Mouse (Mus musculus): ENCODE data around the gene Rhbg. TPM values are rescaled to one million over a fixed set of nuclear protein-coding genes. Genes with fewer than 3 reads are reported as not detected.

Gene Rhbg
- polyA plus RNA-seq, 2 experiments from 2014 or later, result not detected

DNA sequence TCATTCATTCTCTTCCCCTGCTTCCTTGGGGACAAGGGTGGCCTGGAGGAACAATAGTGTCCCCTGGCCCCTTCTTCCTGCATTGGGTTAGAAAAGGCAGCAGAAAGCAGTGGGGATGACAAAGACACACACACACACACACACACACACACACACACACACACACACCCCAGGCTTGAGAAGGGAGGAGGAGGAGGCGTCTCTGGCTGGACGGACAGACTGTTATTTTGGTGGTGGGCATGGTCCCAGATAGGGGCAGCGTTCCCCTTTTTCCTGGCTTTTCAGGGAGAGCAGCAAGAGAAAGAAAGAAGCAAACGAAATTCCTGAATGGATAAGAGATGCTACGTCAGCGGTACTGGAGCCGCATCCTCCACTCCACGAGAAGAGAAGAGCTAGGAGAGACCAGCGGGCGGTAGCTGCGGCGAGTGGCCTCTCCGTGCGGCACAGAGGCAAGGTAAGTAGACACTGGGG is 47.6 kb downstream of the Rhbg start:
- no peak for ATAC-seq

DNA sequence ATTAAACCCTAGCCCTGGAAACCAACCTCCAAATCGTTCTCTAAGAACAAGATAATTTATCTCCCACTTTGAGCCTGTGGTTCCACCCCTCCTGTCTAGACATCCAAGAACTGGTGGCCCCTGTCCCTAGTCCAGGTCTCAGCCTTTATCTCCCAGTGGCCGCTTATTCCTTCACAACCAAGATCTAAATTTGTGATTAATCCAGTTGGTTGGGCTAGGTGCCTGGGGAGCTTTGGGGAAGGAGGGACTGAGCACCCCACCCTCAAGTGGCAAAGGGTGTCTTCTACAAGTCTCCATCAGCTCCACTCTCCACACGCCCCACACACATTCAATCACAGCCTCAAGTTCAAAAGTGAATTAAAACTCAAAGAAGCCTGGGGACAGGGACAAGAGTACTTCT is 48.0 kb downstream of the Rhbg start:
- no peak for ATAC-seq

DNA sequence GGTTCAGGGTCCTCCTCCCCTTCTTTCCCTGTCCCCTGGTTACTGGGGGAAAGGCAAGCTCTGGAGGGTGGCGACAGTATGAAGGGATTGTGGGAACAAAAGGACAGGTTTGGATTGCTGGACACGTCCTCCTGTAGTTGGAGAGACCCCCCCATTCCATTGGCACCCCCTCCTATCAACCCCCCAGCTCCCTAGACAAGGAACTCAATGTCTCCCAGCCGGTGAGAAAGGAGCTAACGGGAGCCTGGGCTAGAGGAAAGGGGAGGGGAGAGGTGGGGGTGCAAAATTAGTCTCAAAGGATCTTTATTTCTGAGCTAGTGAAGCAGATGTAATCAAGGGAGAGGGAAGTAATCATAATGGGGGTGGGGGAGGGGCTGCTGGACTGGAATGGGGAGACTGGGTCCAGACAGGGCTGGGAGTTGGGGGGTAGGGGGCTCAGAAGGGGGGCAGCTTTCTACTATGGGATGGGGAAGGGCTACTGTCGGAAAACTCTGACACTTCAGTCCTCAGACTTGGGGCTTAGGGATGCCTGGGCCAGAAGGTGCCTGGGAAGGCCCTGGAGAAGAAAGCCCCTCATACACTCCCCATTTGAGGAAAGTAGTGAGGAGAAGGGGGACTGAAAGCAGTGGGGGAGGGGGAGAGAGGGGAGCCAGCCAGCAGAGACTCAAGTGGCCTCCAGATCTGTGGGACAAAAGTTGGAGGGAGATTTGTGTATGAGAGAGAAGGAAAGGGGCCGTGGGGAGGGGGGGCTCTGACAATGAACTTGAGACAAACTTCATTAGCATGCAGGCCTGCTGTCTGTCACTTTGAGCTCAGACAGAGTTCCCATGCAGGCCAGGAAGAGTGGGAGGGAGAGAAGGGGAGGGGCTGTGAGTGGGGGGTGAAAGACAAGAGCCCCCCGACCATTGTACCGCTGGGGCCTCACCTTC is 48.7 kb downstream of the Rhbg start:
- no peak for ATAC-seq

DNA sequence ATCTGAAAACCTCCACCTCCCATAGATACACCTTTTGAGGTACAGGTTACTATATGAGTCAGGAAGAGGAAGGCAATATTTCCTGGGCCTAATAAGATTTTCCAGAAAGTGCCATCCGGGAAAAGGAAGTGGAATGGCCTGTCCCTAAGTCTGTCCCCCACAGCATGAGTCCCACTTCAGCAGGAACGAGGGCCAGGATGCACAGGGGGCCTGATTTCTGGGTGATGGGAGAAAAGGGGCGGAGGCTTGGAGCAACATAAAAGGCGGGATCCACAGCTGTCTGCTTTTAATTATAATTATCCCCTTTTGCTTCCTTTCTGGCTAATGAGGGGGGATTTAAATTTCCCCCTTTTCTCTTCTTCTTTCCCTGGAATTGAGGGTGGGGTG is 49.3 kb downstream of the Rhbg start:
- ATAC-seq, result no peak

DNA sequence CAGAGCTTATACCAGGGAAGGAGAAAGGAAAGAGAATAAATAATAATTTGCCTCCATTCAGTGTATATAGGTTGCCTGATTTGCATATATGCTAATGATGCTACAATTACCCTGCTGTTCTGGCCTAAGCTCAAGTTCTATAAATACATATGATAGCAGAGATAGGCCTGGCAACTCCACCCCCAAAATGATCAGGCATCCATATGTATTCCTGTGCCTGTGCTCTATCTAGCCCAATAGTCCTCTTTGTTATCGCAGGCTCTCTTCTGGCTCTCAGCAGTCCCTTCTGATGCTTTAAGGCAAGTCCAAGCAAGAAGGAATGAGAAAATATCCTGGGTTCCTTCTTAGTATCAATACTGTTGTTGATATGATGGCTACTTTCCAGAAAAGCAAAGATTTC is 49.8 kb downstream of the Rhbg start:
- no peak for ATAC-seq

DNA sequence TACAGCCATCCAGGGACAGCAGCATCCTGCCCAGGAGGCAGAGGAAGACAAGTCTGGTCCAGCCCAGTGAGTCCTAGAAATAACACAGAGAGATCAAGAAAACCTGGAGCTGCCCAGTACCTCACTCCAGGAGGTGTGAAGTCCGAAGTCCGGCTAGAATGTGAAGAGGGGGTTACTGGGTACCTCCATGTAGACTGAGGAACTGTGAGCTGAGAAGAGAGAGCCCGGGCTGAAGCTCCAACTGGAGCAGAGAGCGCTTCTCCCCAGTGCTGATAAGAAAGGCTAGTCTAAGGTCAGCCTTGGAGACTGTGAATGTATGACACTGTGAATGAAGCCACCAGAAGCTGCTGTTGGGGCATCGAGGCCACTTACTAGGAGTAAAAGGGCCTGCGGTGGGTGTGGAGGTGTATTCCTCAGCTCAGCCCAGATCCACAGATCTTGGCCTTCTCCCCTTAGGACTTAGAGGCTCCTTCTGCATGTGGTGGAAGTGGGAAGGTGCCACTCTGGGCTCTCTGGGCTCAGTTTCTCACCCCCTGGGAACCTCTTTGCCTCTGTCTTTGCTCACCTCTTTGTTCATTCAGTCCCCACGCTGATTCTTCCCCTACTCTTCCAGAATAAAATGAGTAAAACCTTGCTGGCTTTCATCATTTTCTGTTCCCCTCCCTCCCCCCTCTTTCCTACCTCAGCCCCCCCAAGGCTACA is 50.4 kb downstream of the Rhbg start:
- ATAC-seq, result no peak

DNA sequence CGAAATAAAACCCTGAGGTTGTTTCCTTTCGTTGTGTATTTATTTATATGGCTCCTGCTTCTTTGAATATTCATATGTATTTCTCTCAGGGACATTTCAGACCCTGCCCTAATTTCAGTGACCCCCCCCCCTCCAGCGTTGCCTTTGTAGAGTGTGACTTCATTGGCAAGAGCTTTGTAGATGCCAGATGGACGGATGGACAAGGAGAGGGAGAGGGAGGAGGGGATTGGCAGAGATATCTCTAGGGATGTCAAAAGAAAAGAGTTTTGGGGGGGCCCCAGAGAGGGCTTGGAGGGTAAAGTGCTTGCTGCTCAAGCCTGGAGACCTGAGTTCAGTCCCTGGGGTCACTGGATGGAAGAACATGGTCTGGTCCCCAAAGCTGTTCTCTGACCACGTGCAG is 51.1 kb downstream of the Rhbg start:
- ATAC-seq, result no peak

DNA sequence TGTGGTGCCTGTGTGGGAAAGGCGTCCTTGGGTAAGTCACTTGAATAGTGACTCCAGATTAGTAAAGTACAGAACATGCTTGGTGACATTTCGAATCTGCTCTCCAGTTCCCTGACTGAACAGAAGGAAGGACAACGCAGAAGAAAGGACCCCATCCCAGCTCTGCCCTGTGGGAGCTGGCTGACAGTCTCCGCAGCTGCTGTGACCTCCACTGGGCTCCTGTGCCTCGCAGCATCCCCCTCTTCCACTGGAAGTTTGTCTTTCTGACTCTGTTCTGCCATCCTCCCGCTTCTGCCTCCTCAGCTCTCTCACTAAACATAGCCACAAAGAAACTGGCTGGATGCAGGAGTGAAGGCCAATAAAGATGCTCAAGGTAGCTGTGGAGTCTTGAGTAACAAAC is 51.5 kb downstream of the Rhbg start:
- no peak for ATAC-seq

DNA sequence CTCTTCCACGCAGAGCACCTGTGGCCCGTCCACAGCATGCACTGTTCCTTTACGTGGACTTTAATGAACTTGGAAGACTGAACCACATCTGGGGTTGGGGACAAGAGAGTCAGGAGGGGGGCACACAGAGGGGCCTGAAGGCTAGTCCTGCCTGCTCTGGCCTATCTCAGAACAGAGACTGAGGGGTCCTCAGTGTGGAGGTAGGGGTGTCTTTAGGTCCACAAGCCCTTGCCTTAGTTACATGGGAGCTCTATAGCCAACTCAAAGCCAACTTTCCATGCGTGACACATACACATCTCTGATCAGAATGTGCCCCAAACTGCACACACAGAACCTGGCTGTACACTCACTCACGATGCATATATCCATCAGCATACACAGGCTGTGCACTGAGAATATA is 52.9 kb downstream of the Rhbg start:
- no peak for ATAC-seq

DNA sequence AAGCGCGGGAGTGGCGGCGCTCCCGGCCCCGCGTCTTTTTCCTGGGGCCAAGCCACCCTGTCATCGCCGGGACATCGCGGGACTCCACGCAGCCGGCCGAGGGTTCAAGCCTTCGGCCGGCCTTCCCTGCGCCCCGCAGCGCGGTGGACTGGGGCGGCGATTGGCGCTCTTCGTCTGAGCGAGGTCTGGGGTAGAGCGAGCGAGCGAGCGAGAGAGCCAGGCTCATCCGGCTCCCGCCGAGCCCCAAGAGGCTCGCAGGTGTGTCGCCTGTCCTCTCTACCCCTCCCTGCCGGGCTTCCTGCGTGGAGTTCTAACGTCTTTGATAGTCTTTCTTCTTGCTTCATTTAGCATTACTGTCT is 53.6 kb downstream of the Rhbg start:
- peak; percentile 69 for ATAC-seq

DNA sequence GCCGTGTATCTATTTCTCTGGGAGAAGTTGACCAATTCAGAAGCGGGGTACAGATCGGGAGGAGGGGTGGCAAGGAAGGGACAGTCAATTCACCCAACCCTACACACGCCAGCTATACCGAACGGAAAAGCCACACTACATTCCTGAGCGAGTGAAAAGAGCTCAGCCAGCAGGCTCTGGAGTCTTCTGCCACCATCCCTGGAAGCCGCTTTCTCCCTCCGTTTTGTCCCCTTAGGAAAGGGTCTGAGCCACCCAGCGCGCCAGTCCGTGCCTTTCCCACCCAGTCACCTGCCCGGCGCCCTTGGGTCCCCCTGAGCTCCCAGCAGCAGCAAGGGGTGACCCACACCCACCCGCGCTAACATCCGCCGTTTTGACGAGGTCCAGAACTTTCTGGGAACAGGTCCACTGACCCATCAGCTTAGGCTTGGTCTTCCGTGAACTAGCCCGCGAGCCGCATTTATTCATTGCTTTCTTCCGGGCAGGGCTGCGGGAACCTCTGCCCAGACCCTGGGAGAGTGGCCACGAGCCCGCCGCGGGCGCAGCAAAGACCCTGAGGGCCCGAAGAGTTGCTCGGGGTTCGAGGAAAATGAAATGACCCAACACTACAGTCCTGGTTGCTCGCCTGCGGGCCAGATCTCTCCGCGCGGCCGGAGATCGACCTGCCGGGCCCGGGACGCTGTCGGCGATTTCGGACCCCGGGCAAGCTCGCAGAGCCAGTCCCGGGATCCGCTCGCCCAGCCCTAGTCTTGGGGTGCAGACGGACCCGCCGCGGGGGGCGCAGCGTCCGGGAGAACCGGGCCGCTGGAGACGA is 54.1 kb downstream of the Rhbg start:
- ATAC-seq, result no peak

DNA sequence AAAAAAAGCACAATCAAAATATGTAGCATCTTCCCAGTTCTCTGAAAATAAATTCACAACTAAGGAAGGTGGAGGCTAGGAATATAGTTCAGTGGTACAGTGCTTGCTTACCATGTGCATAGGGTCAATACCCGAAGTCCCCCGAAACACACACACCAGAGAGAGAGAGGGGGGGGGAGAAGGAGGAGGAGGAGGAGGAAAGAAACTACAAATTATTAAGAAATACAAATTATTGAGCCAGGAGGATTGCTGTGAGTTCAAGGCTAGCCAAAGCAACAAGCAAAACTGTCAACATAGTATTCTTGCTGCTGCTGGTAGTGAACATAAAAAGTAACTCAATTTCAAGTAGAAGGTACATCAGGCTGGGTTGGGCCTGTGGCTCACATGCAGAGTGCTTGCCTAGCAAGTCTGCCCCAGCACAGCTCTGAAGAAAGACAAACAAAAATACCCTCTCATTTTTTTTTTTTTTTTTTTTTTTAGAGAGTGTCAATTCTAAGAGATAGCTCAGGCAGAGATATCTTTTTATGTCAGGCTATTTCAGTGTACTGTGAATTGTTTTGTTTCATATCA is 54.9 kb downstream of the Rhbg start:
- ATAC-seq, result no peak

DNA sequence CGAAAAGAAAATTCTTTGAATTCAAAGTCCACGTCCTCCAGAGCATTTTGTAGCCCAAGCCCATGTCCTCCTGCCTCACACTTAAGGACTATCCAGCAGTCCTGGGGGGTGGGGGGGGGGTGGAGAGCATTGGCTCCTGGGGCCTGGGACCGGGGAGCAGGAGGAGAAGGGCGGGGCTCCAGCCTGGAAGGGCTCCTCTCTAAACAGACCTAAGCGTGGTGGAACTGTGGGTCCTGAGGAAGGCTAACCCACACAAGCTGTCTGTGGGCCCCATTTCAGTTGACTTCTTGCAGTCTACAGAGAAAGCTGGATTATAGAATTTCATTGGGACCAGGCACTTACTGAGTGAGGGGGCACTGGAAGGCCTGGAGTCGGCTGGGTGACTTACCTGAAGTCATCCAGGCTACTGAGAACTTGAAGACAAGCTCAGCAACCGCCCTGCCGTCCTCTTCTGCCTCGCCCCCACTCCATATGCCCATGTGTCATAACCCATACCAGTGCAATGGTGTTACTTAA is 55.9 kb downstream of the Rhbg start:
- ATAC-seq, result no peak

DNA sequence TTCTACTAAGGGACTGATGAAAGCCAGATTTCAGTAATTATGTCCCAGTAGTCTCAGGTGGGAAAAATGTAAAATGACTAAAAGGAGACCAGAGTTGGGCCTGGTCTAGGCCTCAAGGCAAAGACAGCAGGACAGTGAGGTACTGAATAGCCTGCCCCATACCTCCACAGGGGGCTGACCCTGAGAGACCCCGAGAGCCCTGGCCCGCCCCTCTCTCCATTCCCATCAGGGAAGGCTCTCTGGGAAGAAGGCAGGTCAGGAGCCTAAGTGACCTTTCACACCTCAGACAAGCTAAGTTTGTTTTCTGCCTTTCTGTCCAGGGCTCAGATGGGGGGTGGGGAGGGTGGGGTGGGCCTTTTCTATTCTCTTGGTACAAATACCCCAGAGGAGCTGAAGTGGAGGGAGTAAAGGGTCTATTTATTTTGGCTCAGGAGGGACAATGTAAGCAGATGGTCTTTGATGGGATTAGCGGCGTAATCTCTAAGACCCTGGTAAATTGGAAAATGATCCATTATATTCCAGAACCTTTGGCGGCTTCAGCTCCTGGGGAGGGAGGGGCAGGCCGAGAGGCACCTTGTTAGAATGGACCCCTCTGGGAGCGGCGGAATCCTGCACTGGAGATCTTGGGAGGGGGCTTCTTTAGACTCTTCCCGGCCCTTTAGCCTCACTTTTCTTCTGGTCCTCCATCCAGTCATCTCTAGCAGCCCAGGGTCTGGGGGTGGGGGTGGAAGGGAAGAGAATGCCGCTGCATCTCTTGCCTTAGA is 56.6 kb downstream of the Rhbg start:
- no peak for ATAC-seq

Other genes starting within 250 kb of the Rhbg start
- gene Hapln2, start 227.1 kb downstream of the Rhbg start, polyA plus RNA-seq (2017; shearing (Covaris generic)), result under 1 TPM in 1 of 2 experiments, not detected in 1; 0.17 TPM
- gene Gpatch4, start 211.6 kb downstream of the Rhbg start, polyA plus RNA-seq (2017; shearing (Covaris generic)), result 10 to 100 TPM; 33.8 to 36.0 TPM
- 10 to 100 TPM; 67.4 to 72.4 TPM for gene Naxe, start 196.2 kb downstream of the Rhbg start, polyA plus RNA-seq (2017; shearing (Covaris generic))
- not detected for gene Ttc24, start 176.4 kb downstream of the Rhbg start, polyA plus RNA-seq (2017; shearing (Covaris generic))
- 1 to 10 TPM in 1 of 2 experiments, under 1 TPM in 1; 0.75 to 1.5 TPM for gene Iqgap3, start 172.7 kb downstream of the Rhbg start, polyA plus RNA-seq (2017; shearing (Covaris generic))
- 10 to 100 TPM; 30.9 to 36.1 TPM for gene Mef2d, start 112.3 kb downstream of the Rhbg start, polyA plus RNA-seq (2017; shearing (Covaris generic))
- gene Gm38392, start 32.5 kb upstream of the Rhbg start, polyA plus RNA-seq (2017; shearing (Covaris generic)), result not detected
- 1 to 10 TPM; 5.8 to 7.7 TPM for gene Tsacc, start 42.3 kb upstream of the Rhbg start, polyA plus RNA-seq (2017; shearing (Covaris generic))
- 100 to 1,000 TPM; 189 to 216 TPM for gene Cct3, start 42.4 kb upstream of the Rhbg start, polyA plus RNA-seq (2017; shearing (Covaris generic))
- 100 to 1,000 TPM; 370 to 504 TPM for gene Glmp, start 70.3 kb upstream of the Rhbg start, polyA plus RNA-seq (2017; shearing (Covaris generic))
- gene Tmem79, start 81.4 kb upstream of the Rhbg start, polyA plus RNA-seq (2017; shearing (Covaris generic)), result 1 to 10 TPM; 1.1 to 2.2 TPM
- gene Smg5, start 81.6 kb upstream of the Rhbg start, polyA plus RNA-seq (2017; shearing (Covaris generic)), result 10 to 100 TPM; 24.2 to 34.9 TPM
- not detected for gene Paqr6, start 109.9 kb upstream of the Rhbg start, polyA plus RNA-seq (2017; shearing (Covaris generic))
- not detected for gene Bglap3, start 118.0 kb upstream of the Rhbg start, polyA plus RNA-seq (2017; shearing (Covaris generic))
- gene Bglap2, start 124.0 kb upstream of the Rhbg start, polyA plus RNA-seq (2017; shearing (Covaris generic)), result not detected
- gene Bglap, start 129.8 kb upstream of the Rhbg start, polyA plus RNA-seq (2017; shearing (Covaris generic)), result not detected
- 10 to 100 TPM; 37.2 to 52.9 TPM for gene Pmf1, start 155.6 kb upstream of the Rhbg start, polyA plus RNA-seq (2017; shearing (Covaris generic))
- 10 to 100 TPM; 17.5 to 18.5 TPM for gene Slc25a44, start 170.4 kb upstream of the Rhbg start, polyA plus RNA-seq (2017; shearing (Covaris generic))
- gene Sema4a, start 206.5 kb upstream of the Rhbg start, polyA plus RNA-seq (2017; shearing (Covaris generic)), result 10 to 100 TPM; 17.6 to 32.8 TPM

Measured in CD4-positive, CD25-positive, alpha-beta regulatory T cell, adult 4 months (primary cell).